Mouse (Mus musculus): Measurements from ENCODE around the gene Cdh1. TPM values are rescaled to one million over a fixed set of nuclear protein-coding genes. Genes with fewer than 3 reads are reported as not detected.

Gene Cdh1
- total RNA-seq, 4 experiments from 2014 or later, result 1.9 to 2.9 (median 2.3) TPM

DNA sequence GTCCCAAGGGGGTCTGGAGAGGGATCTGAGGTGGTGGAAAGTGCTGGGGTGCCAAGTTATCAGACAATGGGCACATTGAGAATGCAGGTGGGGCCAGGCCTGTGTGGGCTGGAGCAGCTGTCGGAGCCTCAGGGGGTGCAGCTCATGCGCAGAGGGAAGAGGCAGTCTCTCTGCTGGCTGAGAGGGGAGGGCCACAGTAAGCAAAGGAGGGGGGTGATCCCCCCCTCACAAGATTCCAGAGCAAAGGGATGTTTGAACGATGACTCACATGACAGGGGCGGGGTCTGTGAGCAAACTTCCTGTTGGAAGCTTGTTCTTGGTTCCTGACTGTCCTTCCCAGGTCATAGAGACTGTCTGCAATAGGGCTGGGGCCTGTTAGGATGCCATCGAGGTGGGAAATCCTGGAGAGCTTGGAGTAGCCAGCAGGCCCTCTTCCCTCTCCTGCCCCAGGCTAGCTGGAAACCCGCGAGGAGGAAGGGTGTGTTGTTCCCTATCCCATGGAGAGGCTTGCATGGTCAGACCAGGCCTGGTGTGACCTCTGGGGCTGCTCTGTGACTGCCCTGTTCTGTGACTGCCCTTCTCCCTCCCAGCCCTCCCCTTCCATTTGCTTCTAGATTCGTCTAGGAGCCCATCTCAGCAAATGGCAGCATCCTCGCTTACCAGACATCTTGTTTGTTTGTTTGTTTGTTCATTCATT, 16.5 kb downstream of the Cdh1 start:
- no peak for DNase-seq (ENCODE audit: low spot score in 2 of 2)

DNA sequence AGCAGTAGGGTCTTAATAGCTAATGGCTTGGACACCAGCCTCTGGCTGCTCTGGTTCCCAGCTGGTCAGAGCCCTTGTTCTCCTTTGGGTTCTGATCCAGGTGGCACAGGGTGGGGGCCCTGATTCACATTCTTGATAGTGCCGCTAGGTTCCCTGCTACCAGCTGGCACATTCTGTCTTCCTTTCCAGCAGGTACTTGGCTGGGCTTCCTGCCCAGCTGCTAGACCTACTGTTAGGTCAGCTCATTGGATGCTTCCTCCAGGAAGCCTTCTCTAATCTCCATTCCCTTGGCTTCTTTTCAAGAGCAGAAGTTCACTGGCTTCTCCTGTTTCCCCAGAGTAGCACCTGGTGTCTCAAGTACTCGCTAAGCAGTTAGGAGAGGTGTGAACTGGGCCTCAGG, 17.3 kb downstream of the Cdh1 start:
- DNase-seq (ENCODE audit: low spot score in 2 of 2), result no peak

DNA sequence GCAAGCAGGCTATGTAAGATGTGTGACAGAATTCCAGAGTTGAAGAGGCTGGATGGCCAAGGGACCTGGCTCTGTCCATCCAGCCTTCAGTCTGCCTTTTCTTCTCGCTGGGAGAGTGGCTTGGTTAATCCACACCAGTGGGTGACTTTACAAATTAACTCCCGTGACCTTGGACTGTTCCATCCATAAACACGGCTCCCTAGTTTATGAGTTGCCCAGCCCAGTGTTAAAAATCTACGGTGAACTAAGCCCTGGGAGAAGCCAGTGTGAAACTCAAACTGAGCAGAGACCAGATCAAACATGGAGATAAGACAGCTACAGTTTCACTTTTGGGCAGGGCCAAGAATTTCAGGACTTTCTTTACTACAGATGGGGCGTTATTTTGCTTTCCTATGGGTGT, 19.9 kb downstream of the Cdh1 start:
- DNase-seq (ENCODE audit: low spot score in 2 of 2), result no peak

- DNase-seq (ENCODE audit: low spot score in 2 of 2), result no peak
Measured at GRCm38 (mm10) chr8:106623451-106623850, 20.3 kb downstream of the Cdh1 start.

DNA sequence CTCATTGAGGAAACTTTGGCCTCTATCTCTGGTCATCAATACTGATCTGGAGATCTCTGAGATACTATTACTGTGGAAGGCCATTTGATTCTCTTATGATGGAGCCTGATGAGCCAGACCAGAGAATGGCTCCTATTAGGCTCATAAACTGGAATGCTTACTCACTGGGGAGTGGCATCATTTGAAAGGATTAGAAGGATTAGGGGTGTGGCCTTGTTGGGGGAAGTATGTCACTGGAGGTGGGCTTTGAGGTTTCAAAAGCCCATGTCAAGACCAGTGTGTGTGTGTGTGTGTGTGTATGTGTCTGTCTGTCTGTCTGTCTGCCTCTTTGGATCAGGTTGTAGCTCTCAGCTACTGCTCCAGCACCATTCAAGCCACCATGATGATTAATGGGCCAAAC, 20.8 kb downstream of the Cdh1 start:
- DNase-seq (ENCODE audit: low spot score in 2 of 2), result no peak

DNA sequence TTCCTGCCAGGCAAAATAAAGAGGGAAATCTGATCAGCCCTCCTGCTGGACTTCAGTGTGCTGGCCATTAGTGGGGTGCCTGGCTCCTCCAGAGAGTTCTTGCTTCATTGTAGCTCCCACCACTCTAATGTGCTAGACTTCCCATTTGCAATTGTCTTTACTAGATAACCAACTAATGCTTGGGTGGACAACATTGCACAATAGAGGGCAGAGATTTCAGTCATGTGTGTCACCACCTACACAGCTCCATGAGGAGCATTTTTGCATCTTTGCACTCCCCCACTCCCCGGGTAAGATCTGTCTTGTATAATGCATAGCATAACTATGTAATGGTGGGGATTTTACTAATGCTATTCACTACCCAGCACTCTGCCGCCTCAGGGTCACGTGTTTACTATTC, 21.6 kb downstream of the Cdh1 start:
- no peak for DNase-seq (ENCODE audit: low spot score in 2 of 2)

DNA sequence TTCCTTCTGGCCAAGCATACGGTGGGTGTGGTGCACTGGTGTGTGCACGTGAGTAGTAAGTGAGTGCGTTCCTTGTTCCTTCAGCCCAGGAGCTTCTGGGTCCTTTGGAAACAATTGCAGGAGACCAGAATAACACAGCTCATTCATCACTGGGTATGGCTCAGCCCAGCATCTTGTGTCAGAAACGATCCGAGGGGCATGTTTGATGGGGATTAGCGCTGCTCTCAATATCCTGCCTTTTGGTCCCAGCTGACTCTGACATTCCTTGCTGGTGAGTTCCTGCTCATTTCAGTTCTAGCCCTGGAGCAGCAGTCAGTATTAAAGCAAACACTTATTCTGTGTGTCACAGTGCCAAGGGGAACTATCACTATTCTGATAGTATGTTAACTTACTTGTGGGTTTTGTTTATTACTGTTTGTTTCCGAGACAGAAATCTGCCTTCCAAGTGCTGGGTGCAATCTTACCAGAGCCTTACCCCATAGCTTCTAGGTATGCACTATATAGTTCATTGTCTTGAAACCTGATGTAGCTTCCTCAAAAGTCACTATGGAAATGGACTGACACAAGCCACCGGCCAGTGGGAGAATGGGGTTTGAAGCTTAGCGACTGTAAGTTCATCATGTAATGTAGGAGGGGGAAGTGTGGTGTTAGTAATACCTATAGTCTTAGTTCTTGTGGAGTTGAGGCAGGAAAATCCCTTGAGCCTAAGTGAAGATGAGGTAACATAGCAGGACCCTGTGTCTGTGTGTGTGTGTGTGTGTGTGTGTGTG, 23.1 kb downstream of the Cdh1 start:
- DNase-seq (ENCODE audit: low spot score in 2 of 2), result no peak

GRCm38 (mm10) chr8:106628291-106628964, 25.3 kb downstream of the Cdh1 start:
- DNase-seq (ENCODE audit: low spot score in 2 of 2), result no peak

DNA sequence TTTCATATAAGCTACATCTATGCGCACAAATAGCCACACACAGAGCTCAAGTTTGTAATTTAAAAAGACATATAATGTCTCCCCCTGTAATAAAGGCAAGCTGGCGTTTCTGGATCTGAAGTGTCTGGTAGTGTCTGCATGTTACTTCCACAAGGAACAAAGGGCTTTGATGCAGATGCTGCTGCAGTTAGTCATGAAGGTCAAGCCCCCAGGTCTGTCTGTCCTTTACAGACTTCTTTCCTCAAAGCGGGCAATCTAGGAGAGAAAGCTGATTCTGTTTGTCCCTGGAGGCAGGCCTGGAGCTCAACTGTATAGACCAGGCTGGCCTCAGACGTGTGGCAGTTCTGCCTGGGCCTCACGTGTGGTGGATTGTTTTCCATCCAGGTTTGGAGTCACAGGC, 26.3 kb downstream of the Cdh1 start:
- no peak for DNase-seq (ENCODE audit: low spot score in 2 of 2)

- no peak for DNase-seq (ENCODE audit: low spot score in 2 of 2)
Measured at GRCm38 (mm10) chr8:106631904-106632303, 28.8 kb downstream of the Cdh1 start.

DNA sequence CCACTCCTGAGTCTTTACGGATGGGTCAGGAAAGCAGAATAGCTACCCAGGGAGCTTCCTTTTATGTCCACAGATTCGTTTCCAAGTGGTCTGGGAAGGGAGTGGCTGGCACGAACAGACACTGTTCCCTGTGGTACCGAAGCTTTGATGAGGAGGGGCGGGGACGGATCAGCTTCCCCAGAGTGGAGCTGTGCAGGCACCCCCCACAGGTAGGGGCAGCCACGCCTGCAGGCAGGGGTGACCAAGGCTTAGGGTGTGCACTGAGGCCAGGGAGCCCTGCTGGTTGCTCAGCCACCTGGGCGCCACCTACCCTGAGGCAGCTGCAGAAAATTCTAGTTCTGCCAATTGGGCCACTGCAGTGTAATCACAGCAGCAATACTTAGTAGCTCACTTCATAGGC, 29.5 kb downstream of the Cdh1 start:
- no peak for DNase-seq (ENCODE audit: low spot score in 2 of 2)

DNA sequence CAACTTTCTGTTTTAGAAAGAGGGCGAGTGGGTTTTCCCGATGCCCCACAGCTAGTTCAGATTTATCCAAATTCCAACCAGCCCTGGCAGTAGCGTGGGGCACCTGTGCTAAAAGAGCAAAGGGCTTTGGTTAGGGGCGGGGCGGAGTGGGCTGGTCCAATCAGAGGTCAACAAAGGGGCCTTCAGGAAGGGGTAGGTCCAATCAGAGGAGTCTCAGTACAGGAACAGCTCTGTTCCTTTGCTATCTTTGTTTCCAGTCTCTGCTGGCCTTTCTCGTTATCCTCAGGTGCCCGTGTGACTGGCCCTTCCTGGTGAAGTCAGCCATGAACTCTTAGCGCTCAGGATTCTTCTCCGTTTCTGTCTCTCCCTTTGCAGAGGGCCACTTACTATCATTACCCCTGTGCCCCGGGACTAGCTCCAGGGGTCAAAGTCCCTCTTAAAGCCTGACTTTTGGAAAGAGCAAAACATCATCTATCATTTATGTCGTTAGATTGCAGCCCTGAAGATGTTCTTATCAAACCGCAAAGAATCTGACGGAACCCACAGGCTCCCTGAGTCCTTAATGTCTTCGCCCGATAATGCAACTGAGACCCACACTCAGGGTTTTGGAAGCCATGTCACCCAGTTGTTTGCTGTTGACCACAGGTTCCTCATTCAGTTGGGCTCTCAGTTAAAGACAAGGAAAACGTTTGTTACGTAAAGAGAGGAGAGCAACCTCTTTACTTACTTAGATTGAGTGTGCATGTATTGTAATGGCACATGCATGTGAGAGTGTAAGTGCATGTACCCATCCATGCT, 30.4 kb downstream of the Cdh1 start:
- DNase-seq (ENCODE audit: low spot score in 2 of 2), result no peak

GRCm38 (mm10) chr8:106635284-106635683, 32.1 kb downstream of the Cdh1 start:
- DNase-seq (ENCODE audit: low spot score in 2 of 2), result no peak

GRCm38 (mm10) chr8:106637446-106637845, 34.3 kb downstream of the Cdh1 start:
- no peak for DNase-seq (ENCODE audit: low spot score in 2 of 2)

- DNase-seq (ENCODE audit: low spot score in 2 of 2), result no peak
Measured at GRCm38 (mm10) chr8:106638768-106639295, 35.7 kb downstream of the Cdh1 start.

DNA sequence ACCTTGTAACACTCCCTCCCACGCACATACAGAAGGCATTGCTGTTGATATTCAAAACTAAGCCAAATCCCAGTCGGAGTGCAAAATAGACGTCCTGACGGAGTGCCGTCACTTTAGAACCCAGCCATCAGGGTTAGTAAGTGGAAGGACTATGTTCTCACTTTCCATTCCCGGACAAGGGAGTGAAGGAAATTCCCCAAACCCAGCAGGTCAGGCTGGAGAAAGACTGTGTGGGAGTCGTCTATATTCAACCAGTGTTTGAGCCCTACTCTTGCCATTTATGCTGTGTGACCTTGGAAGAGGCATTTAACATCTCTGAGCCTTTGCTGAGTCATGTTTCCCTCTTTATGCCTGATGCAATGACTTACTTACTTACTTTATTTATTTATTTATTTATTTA, 37.1 kb downstream of the Cdh1 start:
- DNase-seq (ENCODE audit: low spot score in 2 of 2), result no peak

DNA sequence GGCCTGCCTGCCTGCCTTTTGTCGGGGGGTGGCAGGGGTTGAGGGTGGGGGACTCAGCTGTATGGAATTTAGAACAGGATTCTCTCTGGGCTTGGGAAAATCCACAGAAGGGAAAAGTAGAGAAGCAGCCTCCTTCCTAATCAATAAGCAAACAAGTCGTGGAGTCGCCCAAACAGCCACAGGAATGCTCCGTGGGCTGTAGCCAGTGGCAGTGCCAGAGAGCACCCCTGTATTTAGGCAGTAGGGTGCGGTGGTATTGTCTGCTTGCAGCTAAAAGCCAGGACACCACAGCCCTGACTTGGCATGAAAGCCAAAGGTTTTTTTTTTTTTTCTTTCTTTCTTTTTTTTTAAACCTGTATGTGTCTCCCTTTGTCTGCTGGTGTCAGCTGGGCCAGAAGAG, 37.8 kb downstream of the Cdh1 start:
- DNase-seq (ENCODE audit: low spot score in 2 of 2), result no peak

- DNase-seq (ENCODE audit: low spot score in 2 of 2), result no peak
Measured at GRCm38 (mm10) chr8:106642172-106642571, 39.0 kb downstream of the Cdh1 start.

- no peak for DNase-seq (ENCODE audit: low spot score in 2 of 2)
Measured at GRCm38 (mm10) chr8:106643100-106643499, 39.9 kb downstream of the Cdh1 start.

GRCm38 (mm10) chr8:106644957-106645356, 41.8 kb downstream of the Cdh1 start:
- DNase-seq (ENCODE audit: low spot score in 2 of 2), result no peak

DNA sequence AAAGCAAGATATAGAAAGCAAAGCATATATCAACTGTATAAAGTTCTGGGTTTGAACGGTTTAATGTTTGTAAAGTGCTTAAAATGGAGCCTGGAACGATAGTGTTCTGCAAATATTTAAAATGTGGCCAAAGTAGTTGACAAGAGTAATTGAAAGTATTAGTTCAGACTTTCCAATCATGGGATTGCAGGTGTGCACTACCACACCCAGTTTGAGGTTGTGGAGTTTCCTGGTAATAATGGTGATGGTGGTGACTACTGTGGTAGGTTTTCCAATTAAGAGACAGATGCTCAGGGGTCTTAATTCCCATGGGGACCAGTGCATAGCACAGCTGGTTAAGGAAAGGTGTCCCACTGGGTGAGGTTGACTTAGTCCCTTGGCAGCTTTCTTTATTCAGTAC, 43.0 kb downstream of the Cdh1 start:
- DNase-seq (ENCODE audit: low spot score in 2 of 2), result no peak

All from left cerebral cortex, adult 8-10 months (tissue).